Mouse (Mus musculus) embryonic fibroblast, embryonic 13.5 days (primary cell): ENCODE measurements at regions not wholly inside any gene's neighbourhood (a gene's known extent, or its start where the extent isn't known, plus 50 kb on each side); places are given as distances from the start of the nearest gene placed in this dataset.

Experiments used
- H3K27ac ChIP-seq: 2 replicates; pipeline ENCODE4 v1.5.1; 2012; ENCODE audit warnings: low read length, control low read depth, inconsistent platforms; ENCODE audit not compliant: insufficient read depth
- H3K4me1 ChIP-seq: 2 replicates; pipeline ENCODE4 v1.6.1; 2011; ENCODE audit warnings: low read length; ENCODE audit not compliant: control insufficient read depth, insufficient read depth
- H3K4me3 ChIP-seq: 2 replicates; pipeline ENCODE4 v1.5.1; 2011; ENCODE audit warnings: mild to moderate bottlenecking, control low read depth, low read length; ENCODE audit not compliant: insufficient read depth
- CTCF ChIP-seq: IDR thresholded peaks from 2 replicates; pipeline ENCODE4 v1.5.1; 2011; ENCODE audit warnings: mild to moderate bottlenecking, control low read depth, low read length, moderate library complexity, borderline replicate concordance; ENCODE audit not compliant: insufficient read depth
- POLR2A ChIP-seq: IDR thresholded peaks from 2 replicates; pipeline ENCODE4 v1.6.1; 2011; ENCODE audit warnings: low read depth, mild to moderate bottlenecking, control low read depth, low read length, moderate library complexity

GRCm38 (mm10) chr7:70813101-70813500 is 446.6 kb upstream of the Nr2f2 start:
- TF ChIP-seq POLR2A = no peak
- no peak for TF ChIP-seq CTCF
- Histone ChIP-seq H3K4me1 (peaks cover 3% of the 10 kb centered on the region), H3K27ac (no peak overlapping the region), H3K4me3 (no peak overlapping the region)

- TF ChIP-seq CTCF (no peak), POLR2A (no peak)
- no peaks in the 10 kb centered on the region for H3K4me1 ChIP-seq
- H3K27ac ChIP-seq = no peak overlapping the region
- no peak overlapping the region for H3K4me3 ChIP-seq
Observed at GRCm38 (mm10) chr7:70810411-70811090, 444.0 kb upstream of the Nr2f2 start.

- no peak overlapping the region for H3K4me3 ChIP-seq
- no peaks in the 10 kb centered on the region for H3K4me1 ChIP-seq
- no peak overlapping the region for H3K27ac ChIP-seq
- TF ChIP-seq POLR2A = no peak
- no peak for TF ChIP-seq CTCF
Observed at GRCm38 (mm10) chr7:70804281-70804680, 437.7 kb upstream of the Nr2f2 start.

DNA sequence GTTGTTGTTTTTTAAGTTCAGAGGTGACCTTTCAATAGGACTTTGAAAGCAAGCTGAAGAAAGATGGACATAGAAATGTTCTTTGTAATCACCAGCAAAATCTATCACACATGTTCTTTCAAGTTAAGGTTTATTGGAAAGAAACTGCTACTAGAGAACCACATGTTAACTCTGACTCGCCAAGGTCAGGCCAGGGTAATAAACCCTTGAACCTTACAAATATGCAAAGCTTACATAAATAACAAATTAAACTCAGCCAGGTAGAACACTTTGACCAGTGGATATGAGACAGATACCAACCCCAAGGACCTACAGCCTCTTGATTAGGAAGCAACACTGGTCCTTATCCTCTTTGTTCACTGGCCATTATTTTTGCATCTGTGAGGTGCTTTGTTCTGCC is 433.4 kb upstream of the Nr2f2 start:
- no peaks in the 10 kb centered on the region; the same call in 1 of the 2 replicates for H3K4me1 ChIP-seq
- H3K27ac ChIP-seq = no peak overlapping the region
- H3K4me3 ChIP-seq = no peak overlapping the region
- TF ChIP-seq POLR2A (no peak), CTCF (no peak)

GRCm38 (mm10) chr7:70799031-70799766 is 432.7 kb upstream of the Nr2f2 start:
- Histone ChIP-seq H3K4me1 (no peaks in the 10 kb centered on the region; the same call in 1 of the 2 replicates), H3K27ac (no peak overlapping the region), H3K4me3 (no peak overlapping the region)
- TF ChIP-seq POLR2A = no peak

DNA sequence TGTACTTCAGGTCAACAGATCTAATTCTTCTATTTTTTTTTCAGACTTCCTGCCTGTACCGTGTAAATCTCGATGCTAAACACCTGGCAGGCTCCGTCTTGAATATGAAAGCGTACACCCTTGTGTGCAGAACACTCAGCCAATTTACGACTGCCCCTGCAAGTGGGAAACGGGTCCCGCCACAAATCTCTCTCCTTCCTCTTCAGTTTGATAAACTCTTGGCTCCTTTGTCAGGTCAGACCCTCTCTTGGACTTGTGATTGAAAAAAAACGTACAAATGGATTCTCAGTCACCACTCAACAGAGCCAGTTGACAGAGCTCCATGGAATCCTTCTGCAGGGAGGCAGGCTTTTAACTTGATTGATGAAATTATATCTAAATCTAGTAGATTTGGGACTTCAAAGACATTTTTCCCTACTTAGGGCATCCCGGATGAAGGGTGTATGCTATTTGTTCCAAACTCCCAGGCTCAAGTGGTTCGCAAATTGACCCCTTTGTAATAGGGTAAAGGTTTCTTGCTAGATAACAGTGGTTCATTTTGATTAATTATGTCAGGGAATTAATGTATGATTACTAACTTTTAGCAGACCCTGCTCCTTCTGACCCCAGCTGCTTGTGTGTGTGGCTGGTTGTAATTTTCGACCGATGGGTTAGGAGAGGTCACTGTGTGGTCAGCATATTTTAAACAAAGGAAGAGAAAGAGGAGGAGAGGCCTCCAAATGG is 429.7 kb upstream of the Nr2f2 start:
- Histone ChIP-seq H3K4me3 (no peak overlapping the region), H3K27ac (no peak overlapping the region), H3K4me1 (no peaks in the 10 kb centered on the region; the same call in 1 of the 2 replicates)
- TF ChIP-seq CTCF (no peak), POLR2A (no peak)

DNA sequence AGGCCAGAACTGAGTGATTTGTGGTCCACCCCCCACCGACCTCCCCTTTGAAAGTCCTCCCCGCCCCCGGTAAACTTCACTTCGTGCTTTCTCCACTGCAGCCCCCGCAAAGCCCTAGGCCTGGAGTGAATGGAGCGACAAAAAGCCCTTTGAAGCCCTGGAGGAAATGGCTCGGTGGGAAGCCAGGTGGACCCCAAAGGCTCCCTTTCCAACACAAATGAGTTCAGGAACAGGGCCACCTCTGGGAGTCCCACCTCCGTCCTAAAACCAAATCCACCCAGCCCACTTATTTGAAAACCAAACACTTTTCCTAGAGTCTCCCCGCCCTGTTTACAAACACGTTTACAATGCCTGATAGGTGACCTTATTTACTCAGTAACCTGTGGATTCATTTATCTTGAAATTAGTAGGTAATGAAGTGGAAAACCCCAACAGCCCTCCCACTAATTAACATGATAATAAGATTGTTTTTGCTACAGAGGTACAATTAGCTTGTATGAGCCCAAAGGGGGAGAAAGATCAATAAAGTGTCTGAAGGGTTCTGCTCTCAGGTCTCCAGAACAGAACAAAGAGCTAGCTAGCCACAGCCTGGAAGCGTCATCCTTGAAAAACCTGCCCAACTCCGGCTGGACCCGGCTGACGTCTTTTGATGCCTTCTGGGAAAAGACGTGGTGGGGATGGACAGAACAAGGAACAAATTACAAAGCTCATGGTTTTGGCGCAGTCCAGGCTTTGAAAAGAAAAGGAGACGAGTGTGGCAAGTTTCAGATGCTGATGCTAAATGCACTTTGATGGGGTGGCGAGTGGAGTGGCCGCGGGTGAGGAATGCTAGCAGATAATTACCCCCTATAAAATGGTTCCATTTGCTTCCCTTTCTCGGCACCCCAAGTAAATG is 422.6 kb upstream of the Nr2f2 start:
- H3K4me1 ChIP-seq = no peaks in the 10 kb centered on the region
- H3K27ac ChIP-seq = no peak overlapping the region
- TF ChIP-seq CTCF = no peak
- no peak for TF ChIP-seq POLR2A
- no peak overlapping the region for H3K4me3 ChIP-seq

DNA sequence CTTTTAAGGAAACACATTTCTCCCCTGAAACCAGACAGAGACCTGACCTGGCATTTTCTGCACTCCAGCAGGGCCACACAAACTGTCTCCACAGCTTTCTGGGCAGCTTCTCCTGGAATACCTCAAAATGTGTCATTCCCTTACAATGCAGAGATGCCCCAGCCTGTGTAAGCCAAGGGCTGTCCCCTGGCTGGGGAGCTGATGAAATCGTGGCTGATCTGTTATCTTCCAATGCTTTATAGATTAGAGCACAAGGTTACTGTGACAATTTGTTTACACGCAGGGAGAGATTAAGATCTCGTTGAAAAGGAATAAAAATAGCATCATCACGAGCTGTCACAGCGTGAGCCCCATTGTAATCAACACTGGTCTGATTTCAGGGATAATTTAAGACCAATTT is 421.4 kb upstream of the Nr2f2 start:
- H3K4me3 ChIP-seq = no peak overlapping the region
- no peak for TF ChIP-seq POLR2A
- no peak for TF ChIP-seq CTCF
- H3K27ac ChIP-seq = no peak overlapping the region
- no peaks in the 10 kb centered on the region for H3K4me1 ChIP-seq

DNA sequence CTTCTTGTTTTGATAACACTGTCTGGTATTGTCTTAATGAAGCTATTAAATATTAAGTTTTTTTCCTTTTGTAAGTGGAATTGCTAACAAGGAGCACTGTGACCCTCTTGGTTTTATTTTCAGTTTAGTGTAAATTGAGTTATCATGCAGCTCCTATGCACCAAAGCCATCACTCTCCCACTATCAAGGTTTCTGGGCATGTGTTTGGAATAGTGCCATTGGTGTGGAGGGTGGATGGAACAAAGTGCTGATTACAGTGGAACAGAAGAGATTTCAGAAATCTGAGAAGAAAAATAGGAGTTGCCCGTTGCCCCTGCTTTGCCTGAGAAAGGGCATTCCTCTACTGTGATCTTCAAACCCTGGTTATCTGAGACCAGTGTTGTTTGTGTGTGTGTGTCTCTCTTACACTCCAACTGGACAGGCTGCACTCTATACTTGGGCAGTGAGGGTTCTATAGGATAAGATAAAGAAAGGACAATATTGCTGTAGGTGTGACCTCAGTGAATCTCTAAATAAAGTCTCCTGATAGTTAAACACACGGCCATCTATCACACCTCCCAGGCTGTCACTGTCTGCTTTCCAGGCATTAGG is 414.3 kb upstream of the Nr2f2 start:
- H3K4me3 ChIP-seq = no peak overlapping the region
- H3K27ac ChIP-seq = no peak overlapping the region
- H3K4me1 ChIP-seq = no peaks in the 10 kb centered on the region
- TF ChIP-seq CTCF = no peak
- no peak for TF ChIP-seq POLR2A
